Mouse (Mus musculus) spleen, adult 2 months (tissue): Measurements from ENCODE around the gene Mylpf.

Source experiments
- CTCF ChIP-seq: fragments of 200-500 bp; IDR thresholded peaks from 2 replicates; pipeline ENCODE4 v1.5.1; 2011; ENCODE audit warnings: mild to moderate bottlenecking, inconsistent platforms; ENCODE audit not compliant: insufficient read depth, insufficient read length, insufficient replicate concordance; ENCODE audit errors: extremely low read depth
- POLR2A ChIP-seq: fragments of 200-500 bp; IDR thresholded peaks from 2 replicates; pipeline ENCODE4 v1.6.1; 2011; ENCODE audit warnings: low read depth, low read length, inconsistent platforms

DNA sequence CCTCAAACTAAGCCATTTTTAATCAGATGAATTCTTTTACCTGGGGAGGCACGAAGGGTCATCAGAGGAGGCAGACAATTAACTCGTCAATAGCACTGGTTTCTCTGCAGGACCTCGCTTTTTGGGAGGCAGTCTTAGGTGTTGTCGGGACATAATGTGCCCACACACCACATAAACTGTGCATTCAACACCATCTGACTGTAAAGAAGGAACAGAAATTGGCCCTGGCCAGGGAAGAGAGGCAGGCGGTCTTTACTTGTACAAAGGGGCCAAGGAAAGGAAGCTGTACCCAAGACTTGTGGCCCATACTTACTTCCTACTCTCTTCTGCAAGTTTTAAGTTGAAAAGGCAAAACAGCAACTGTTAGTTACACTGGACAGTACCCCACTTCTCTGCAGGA is 47.8 kb downstream of the Mylpf start:
- TF ChIP-seq CTCF (no peak), POLR2A (no peak)
